Mouse (Mus musculus): ENCODE measurements at regions not wholly inside any gene's neighbourhood (a gene's known extent, or its start where the extent isn't known, plus 50 kb on each side); places are given as distances from the start of the nearest gene placed in this dataset.

DNA sequence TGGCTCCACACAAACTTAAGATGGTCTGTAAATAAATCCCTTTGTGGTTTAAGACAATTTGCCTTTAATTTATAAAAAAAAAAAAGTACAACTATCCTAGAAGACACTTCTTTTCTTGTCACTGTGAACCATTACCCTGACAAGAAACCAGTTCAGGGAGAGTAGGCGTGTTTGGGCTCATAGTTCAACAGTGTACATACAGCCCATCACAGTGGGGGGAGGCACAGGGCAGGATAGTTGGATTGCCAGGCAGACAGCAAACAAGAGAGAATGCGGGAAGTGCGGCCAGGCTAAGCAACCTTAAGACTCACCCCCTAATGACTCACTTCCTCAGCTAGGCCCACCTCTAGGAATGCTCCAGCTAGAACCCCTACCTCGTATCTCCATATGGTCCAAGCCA lies 119.2 kb upstream of the Rybp start:
- TF ChIP-seq CTCF (IDR thresholded peaks at IDR 0.05; ENCODE audit: insufficient read depth, low read length) (no peak), POLR2A (IDR thresholded peaks at IDR 0.05; ENCODE audit: borderline replicate concordance, extremely low read depth, low read depth, low read length) (no peak)
